Mouse (Mus musculus) forebrain, embryonic 15.5 days (tissue): ENCODE measurements around the gene Stk11. TPM values are rescaled to one million over a fixed set of nuclear protein-coding genes. Genes with fewer than 3 reads are reported as not detected.

ENCODE experiments used
- ATAC-seq: fragments of 200-750 bp; cut with Nextera tagmentation; replicated peaks from 2 replicates; pipeline ENCODE4 v1.8.0; 2017; ENCODE audit warnings: mild to moderate bottlenecking, moderate TSS enrichment, moderate library complexity
- H3K27ac ChIP-seq: fragments of 300-500 bp; sonication (generic); replicated peaks from 2 replicates; pipeline ENCODE4 v1.5.1; 2015; ENCODE audit warnings: mild to moderate bottlenecking, inconsistent platforms
- H3K27me3 ChIP-seq: fragments of 300-500 bp; sonication (generic); 2 replicates; pipeline ENCODE4 v1.6.1; 2015; ENCODE audit warnings: inconsistent platforms
- H3K36me3 ChIP-seq: fragments of 300-500 bp; sonication (generic); 2 replicates; pipeline ENCODE4 v1.6.1; 2015; ENCODE audit warnings: mild to moderate bottlenecking, inconsistent platforms
- H3K4me1 ChIP-seq: fragments of 300-500 bp; sonication (generic); 2 replicates; pipeline ENCODE4 v1.6.1; 2015; ENCODE audit warnings: inconsistent platforms
- H3K4me2 ChIP-seq: fragments of 300-500 bp; sonication (generic); replicated peaks from 2 replicates; pipeline ENCODE4 v1.6.1; 2015; ENCODE audit warnings: mild to moderate bottlenecking, inconsistent platforms
- H3K4me3 ChIP-seq: fragments of 300-500 bp; sonication (generic); 2 replicates; pipeline ENCODE4 v1.5.1; 2015; ENCODE audit warnings: mild to moderate bottlenecking, inconsistent platforms
- H3K9ac ChIP-seq: fragments of 300-500 bp; sonication (generic); replicated peaks from 2 replicates; pipeline ENCODE4 v1.6.1; 2015; ENCODE audit warnings: mild to moderate bottlenecking, inconsistent platforms
- H3K9me3 ChIP-seq: fragments of 300-500 bp; sonication (generic); 2 replicates; pipeline ENCODE4 v1.6.1; 2016; ENCODE audit warnings: inconsistent platforms
- WGBS: fragments of 180-500 bp; shearing (Covaris S2); methylation state at CpG from one replicate; pipeline ENCODE4 v1.1.7; 2015; ENCODE audit warnings: mixed read lengths; 5-methylcytosine and 5-hydroxymethylcytosine counted together
- polyA plus RNA-seq: library from polyadenylated mRNA; unstranded; fragments of >200 nt; fragmentation: Nextera tagmentation; extraction: Ambion mirVana; gene quantifications from 2 replicates; pipeline ENCODE4 v1.2.1, GENCODE M21; 2015

Stk11 gene
- polyA plus RNA-seq, 1 experiment from 2014 or later: 20.3 TPM

DNA sequence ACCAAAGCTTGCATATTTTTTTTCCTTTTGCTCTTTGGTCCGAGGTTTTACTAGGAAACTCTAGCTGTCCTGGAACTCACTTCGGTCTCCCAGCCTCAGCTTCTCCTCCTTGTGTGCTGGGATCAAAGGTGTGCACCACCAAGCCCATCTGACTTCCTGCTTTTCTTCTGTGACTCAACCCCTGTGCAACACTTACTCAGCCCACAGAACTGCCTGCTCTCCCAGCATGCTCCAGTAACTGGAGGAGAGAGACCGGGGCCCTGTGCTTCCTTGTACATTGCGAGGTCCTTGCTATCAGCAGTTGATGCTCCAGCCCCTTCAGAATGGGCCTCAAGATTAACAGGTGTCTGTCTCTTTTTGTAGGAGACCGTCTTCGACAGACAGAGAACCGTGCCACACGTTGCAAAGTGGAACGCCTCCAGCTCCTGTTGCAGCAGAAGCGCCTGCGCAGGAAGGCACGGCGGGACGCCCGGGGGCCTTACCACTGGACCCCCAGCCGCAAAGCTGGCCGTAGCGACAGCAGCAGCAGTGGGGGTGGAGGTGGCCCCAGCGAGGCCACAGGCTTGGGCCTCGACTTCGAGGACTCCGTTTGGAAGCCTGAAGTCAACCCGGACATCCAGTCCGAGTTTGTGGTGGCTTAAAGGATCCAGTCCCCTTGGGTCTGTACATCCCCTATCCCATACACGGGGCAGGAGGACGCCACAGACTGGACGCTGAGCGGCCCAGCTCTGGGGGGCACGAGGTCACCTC, 40.6 kb downstream of the Stk11 start:
- no peak for ATAC-seq
- 82% methylated on average over 29 of the region's 29 CpGs for WGBS
- Histone ChIP-seq H3K4me1 (peaks cover 92% of the 10 kb centered on the region), H3K4me3 (no peak overlapping the region), H3K9me3 (no peaks in the 10 kb centered on the region), H3K4me2 (no peak overlapping the region), H3K27me3 (no peaks in the 10 kb centered on the region), H3K9ac (no peak overlapping the region), H3K27ac (peak overlapping the region; percentile 91), H3K36me3 (peaks cover 56% of the 10 kb centered on the region)

GRCm38 (mm10) chr10:80156752-80157053, 41.1 kb downstream of the Stk11 start:
- 58% methylated on average over 7 of the region's 7 CpGs for WGBS
- H3K4me1 ChIP-seq: peaks cover 94% of the 10 kb centered on the region
- no peak for ATAC-seq

GRCm38 (mm10) chr10:80157141-80157929, 41.7 kb downstream of the Stk11 start:
- no peak overlapping the region for H3K4me2 ChIP-seq
- H3K27me3 ChIP-seq: no peaks in the 10 kb centered on the region
- ATAC-seq: no peak
- 51% methylated on average over 15 of the region's 15 CpGs for WGBS
- peak overlapping the region; percentile 91 for H3K27ac ChIP-seq
- H3K9me3 ChIP-seq: no peaks in the 10 kb centered on the region
- H3K9ac ChIP-seq: peak overlapping the region; percentile 23
- no peak overlapping the region for H3K4me3 ChIP-seq
- H3K36me3 ChIP-seq: peaks cover 49% of the 10 kb centered on the region
- H3K4me1 ChIP-seq: peaks cover 88% of the 10 kb centered on the region

More at GRCm38 (mm10) chr10:80156752-80157053, 41.1 kb downstream of the Stk11 start:
- peak overlapping the region; percentile 91 for H3K27ac ChIP-seq
- H3K36me3 ChIP-seq: peaks cover 55% of the 10 kb centered on the region
- no peaks in the 10 kb centered on the region for H3K27me3 ChIP-seq
- H3K4me2 ChIP-seq: no peak overlapping the region
- H3K9me3 ChIP-seq: no peaks in the 10 kb centered on the region
- H3K9ac ChIP-seq: no peak overlapping the region
- no peak overlapping the region for H3K4me3 ChIP-seq

DNA sequence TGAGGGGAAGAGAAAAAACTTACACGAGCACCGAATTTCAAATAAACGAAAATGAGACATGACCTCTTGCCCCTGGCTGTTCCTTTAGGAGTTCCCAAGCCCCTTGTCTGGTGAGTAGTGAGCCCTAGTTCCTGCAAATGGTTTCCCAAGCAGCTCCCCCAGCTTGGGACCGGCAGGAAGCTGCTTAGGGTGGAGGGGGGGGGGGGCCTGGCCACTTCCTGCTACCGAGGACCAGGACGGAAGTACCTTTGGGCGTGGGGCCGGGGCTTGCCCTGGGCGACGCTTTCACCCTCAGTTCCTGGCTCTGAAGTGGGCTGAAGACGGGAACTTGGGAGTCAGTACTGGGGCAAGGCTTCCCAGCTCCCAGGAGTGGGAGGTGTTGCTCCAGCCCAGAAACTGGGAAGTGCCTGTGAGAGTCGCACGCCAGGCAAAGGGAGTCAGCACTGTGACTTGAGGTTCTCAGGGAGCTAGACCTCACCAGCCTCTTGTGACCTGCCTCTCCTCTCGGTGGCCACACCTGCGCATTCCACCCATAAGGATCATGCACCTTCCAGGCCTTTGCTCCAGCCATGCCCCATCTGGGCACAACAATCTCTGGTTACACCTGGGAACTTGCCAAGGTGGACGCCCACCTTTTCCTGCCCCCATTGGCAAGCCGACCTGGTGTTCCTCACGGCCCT, 42.8 kb downstream of the Stk11 start:
- Histone ChIP-seq H3K4me2 (peak overlapping the region; percentile 70; the same call in 1 of the 2 replicates), H3K4me3 (no peak overlapping the region), H3K9me3 (no peaks in the 10 kb centered on the region), H3K36me3 (peaks cover 42% of the 10 kb centered on the region), H3K9ac (no peak overlapping the region; the same call in 1 of the 2 replicates), H3K27me3 (no peaks in the 10 kb centered on the region), H3K27ac (peak overlapping the region; percentile 91), H3K4me1 (peaks cover 77% of the 10 kb centered on the region)
- 14% methylated on average over 18 of the region's 18 CpGs for WGBS
- no peak for ATAC-seq

DNA sequence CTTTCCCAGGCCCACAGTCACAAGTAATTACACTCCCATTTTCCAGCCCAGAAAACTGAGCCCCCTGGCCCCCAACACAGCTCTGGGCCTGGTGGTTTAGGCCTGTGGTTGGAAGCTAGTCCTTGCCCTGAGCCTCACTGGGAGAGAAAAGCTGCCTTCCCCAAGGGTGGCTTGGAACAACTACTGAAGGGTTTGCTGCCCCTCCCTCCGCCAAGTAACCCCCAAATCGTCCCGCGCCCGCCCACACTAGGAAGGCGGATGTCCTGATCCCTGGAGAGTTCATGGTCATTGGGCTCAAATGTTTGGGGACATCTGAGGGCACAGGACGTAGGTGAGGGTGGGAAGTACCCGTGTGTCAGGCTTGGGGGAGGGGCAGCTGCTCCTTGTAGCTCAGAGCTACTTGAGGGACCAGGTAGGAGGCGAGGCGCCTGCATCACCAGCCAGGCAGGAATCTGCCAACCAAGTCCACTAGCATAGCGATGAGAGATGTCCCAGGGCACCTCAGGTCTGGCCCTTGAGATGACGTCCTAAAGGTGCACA, 43.5 kb downstream of the Stk11 start:
- Histone ChIP-seq H3K36me3 (peaks cover 35% of the 10 kb centered on the region), H3K27ac (peak overlapping the region; percentile 91), H3K4me3 (peak overlapping the region; percentile 47), H3K9me3 (no peaks in the 10 kb centered on the region), H3K4me2 (peak overlapping the region; percentile 70), H3K4me1 (peaks cover 73% of the 10 kb centered on the region), H3K9ac (peak overlapping the region; percentile 47), H3K27me3 (no peaks in the 10 kb centered on the region)
- no peak; the same call in 1 of the 2 replicates for ATAC-seq
- WGBS: 8% methylated on average over 12 of the region's 12 CpGs

DNA sequence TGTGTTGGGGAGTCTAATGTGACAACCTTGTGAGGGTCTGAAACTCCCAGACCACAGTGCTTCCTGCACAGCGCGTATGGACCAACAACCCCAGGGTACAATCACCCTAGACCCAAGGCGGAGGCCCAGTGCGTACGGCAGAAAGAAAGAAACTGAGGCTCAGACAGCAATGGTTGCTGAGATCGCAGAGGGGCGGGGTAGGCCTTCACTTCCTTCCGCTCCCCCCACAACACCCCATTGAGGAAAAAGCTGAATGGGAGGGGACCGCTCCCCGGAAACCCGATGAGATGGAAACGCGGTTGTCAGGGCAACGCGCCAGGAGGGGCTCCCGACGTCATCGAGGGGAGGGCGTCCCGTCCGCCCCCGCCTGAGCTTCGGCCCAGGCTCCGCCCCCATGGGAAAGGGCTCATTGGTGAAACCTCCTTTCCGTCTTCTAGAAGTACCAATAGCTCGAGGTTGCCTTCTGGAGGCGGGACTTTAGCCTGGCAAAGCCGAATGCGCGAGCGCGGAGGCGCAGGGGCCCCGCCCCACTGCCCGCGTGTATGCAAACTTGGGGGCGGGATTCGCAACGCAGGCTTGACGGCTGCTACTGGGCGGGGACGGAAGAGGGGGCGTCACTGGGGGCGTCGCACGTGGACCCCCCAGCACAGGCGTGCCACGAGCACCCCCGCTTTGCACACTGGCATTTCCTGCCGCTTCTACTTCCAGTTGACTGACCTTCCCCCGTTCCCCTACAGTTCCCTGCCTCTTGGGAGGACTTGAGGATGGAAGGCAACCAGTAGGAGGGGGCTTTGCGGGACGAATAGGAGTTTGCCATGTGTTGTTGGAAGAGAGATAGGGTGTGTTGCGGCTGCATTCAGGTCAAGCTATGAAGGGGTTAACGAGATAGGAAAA, 44.2 kb downstream of the Stk11 start:
- H3K9me3 ChIP-seq: no peaks in the 10 kb centered on the region
- H3K27me3 ChIP-seq: no peaks in the 10 kb centered on the region
- H3K9ac ChIP-seq: peak overlapping the region; percentile 47
- H3K4me3 ChIP-seq: peak overlapping the region; percentile 47
- H3K4me2 ChIP-seq: peak overlapping the region; percentile 70
- under 1% methylated on average over 55 of the region's 55 CpGs for WGBS
- H3K36me3 ChIP-seq: peaks cover 28% of the 10 kb centered on the region
- peaks cover 73% of the 10 kb centered on the region for H3K4me1 ChIP-seq
- ATAC-seq: peak; percentile 87
- H3K27ac ChIP-seq: peak overlapping the region; percentile 91

GRCm38 (mm10) chr10:80160455-80161371, 45.1 kb downstream of the Stk11 start:
- H3K9ac ChIP-seq: peak overlapping the region; percentile 34
- no peaks in the 10 kb centered on the region for H3K9me3 ChIP-seq
- H3K36me3 ChIP-seq: peaks cover 19% of the 10 kb centered on the region
- 3% methylated on average over 33 of the region's 33 CpGs for WGBS
- peak overlapping the region; percentile 70 for H3K4me2 ChIP-seq
- H3K4me3 ChIP-seq: peak overlapping the region; percentile 47
- H3K4me1 ChIP-seq: peaks cover 73% of the 10 kb centered on the region
- no peaks in the 10 kb centered on the region for H3K27me3 ChIP-seq
- no peak for ATAC-seq
- H3K27ac ChIP-seq: peak overlapping the region; percentile 91

GRCm38 (mm10) chr10:80161522-80162242, 46.1 kb downstream of the Stk11 start:
- 19% methylated on average over 7 of the region's 7 CpGs for WGBS
- H3K27me3 ChIP-seq: no peaks in the 10 kb centered on the region
- H3K9me3 ChIP-seq: no peaks in the 10 kb centered on the region
- no peak overlapping the region for H3K9ac ChIP-seq
- peaks cover 9% of the 10 kb centered on the region for H3K36me3 ChIP-seq
- no peak overlapping the region for H3K4me3 ChIP-seq
- no peak overlapping the region for H3K4me2 ChIP-seq
- H3K27ac ChIP-seq: peak overlapping the region; percentile 11; the same call in 1 of the 2 replicates
- ATAC-seq: no peak
- H3K4me1 ChIP-seq: peaks cover 70% of the 10 kb centered on the region

- no peaks in the 10 kb centered on the region for H3K9me3 ChIP-seq
- peaks cover 4% of the 10 kb centered on the region for H3K36me3 ChIP-seq
- H3K4me2 ChIP-seq: no peak overlapping the region
- 72% methylated on average over 3 of the region's 3 CpGs for WGBS
- no peaks in the 10 kb centered on the region for H3K27me3 ChIP-seq
- H3K27ac ChIP-seq: no peak overlapping the region
- peaks cover 69% of the 10 kb centered on the region for H3K4me1 ChIP-seq
- no peak for ATAC-seq
- no peak overlapping the region for H3K9ac ChIP-seq
- no peak overlapping the region for H3K4me3 ChIP-seq
Measured at GRCm38 (mm10) chr10:80162243-80162608, 46.6 kb downstream of the Stk11 start.

GRCm38 (mm10) chr10:80162716-80163299, 47.2 kb downstream of the Stk11 start:
- no peaks in the 10 kb centered on the region for H3K27me3 ChIP-seq
- H3K9me3 ChIP-seq: no peaks in the 10 kb centered on the region
- H3K9ac ChIP-seq: no peak overlapping the region
- no peak for ATAC-seq
- no peak overlapping the region for H3K4me3 ChIP-seq
- H3K27ac ChIP-seq: no peak overlapping the region
- 86% methylated on average over 6 of the region's 6 CpGs for WGBS
- H3K4me1 ChIP-seq: peaks cover 64% of the 10 kb centered on the region
- H3K36me3 ChIP-seq: no peaks in the 10 kb centered on the region
- no peak overlapping the region for H3K4me2 ChIP-seq
